Mouse (Mus musculus) stomach, postnatal 0 days (tissue): Measurements from ENCODE around the gene Stard9. TPM values are rescaled to one million over a fixed set of nuclear protein-coding genes. Genes with fewer than 3 reads are reported as not detected.

Experiments used
- ATAC-seq: fragments of 200-750 bp; cut with Nextera tagmentation; 2 replicates; pipeline ENCODE4 v1.8.0; 2017; ENCODE audit not compliant: low FRiP score, low TSS enrichment
- DNase-seq: peaks from one replicate; pipeline ENCODE4 v3.0.0-alpha.2; 2016; ENCODE audit warnings: low spot score
- H3K27ac ChIP-seq: fragments of 300-500 bp; sonication (generic); replicated peaks from 2 replicates; pipeline ENCODE4 v1.5.1; 2014; ENCODE audit warnings: mild to moderate bottlenecking, control low read depth
- H3K27me3 ChIP-seq: fragments of 300-500 bp; sonication (generic); 2 replicates; pipeline ENCODE4 v1.6.1; 2014; ENCODE audit warnings: low read length; ENCODE audit not compliant: control insufficient read depth, insufficient read depth
- H3K36me3 ChIP-seq: fragments of 300-500 bp; sonication (generic); 2 replicates; pipeline ENCODE4 v1.6.1; 2014; ENCODE audit warnings: low read length, mixed read lengths; ENCODE audit not compliant: control insufficient read depth, insufficient read depth
- H3K4me1 ChIP-seq: fragments of 300-500 bp; sonication (generic); replicated peaks from 2 replicates; pipeline ENCODE4 v1.6.1; 2014; ENCODE audit warnings: antibody characterized with exemption; ENCODE audit not compliant: control insufficient read depth, insufficient read depth
- H3K4me2 ChIP-seq: fragments of 300-500 bp; sonication (generic); replicated peaks from 2 replicates; pipeline ENCODE4 v1.6.1; 2014; ENCODE audit warnings: low read depth, mild to moderate bottlenecking, control low read depth, moderate library complexity
- H3K4me3 ChIP-seq: fragments of 300-500 bp; sonication (generic); 2 replicates; pipeline ENCODE4 v1.5.1; 2014; ENCODE audit warnings: low read depth, low read length, control low read depth
- H3K9ac ChIP-seq: fragments of 300-500 bp; sonication (generic); 2 replicates; pipeline ENCODE4 v1.6.1; 2014; ENCODE audit warnings: mild to moderate bottlenecking, low read length, control low read depth, mixed read lengths
- H3K9me3 ChIP-seq: fragments of 300-500 bp; sonication (generic); 2 replicates; pipeline ENCODE4 v1.6.1; 2016; ENCODE audit warnings: low read length; ENCODE audit not compliant: control insufficient read depth
- CTCF ChIP-seq: IDR thresholded peaks from 2 replicates; pipeline ENCODE4 v1.5.1; 2016; ENCODE audit warnings: antibody characterized with exemption, low read depth, mild to moderate bottlenecking, moderate library complexity
- EP300 ChIP-seq: optimal IDR thresholded peaks from 2 replicates; pipeline ENCODE3; 2016; ENCODE audit warnings: antibody characterized with exemption
- WGBS: fragments of 180-500 bp; shearing (Covaris S2); extraction: QIAGEN DNeasy Blood & Tissue Kit; methylation state at CpG from one replicate; pipeline ENCODE4 v1.1.7; 2014; 5-methylcytosine and 5-hydroxymethylcytosine counted together
- polyA plus RNA-seq: library from polyadenylated mRNA; unstranded; fragments of >200 nt; fragmentation: Nextera tagmentation; extraction: Ambion mirVana; gene quantifications from 2 replicates; pipeline ENCODE4 v1.2.1, GENCODE M21; 2015

Stard9 gene
- polyA plus RNA-seq, 1 experiment from 2014 or later = 2.1 TPM

- no peaks in the 10 kb centered on the region for H3K9me3 ChIP-seq
- DNase-seq (no peak), ATAC-seq (no peak)
- H3K27me3 ChIP-seq = no peaks in the 10 kb centered on the region
- H3K4me2 ChIP-seq = no peak overlapping the region
- no peak overlapping the region for H3K27ac ChIP-seq
- no peak for TF ChIP-seq CTCF
- no peak for TF ChIP-seq EP300
- H3K4me1 ChIP-seq = no peaks in the 10 kb centered on the region
- no peak overlapping the region for H3K4me3 ChIP-seq
- no peaks in the 10 kb centered on the region for H3K36me3 ChIP-seq
- no peak overlapping the region for H3K9ac ChIP-seq
- 44% methylated on average over 4 of the region's 4 CpGs for WGBS
Observed at GRCm38 (mm10) chr2:120646777-120647176, 17.9 kb downstream of the Stard9 start.

GRCm38 (mm10) chr2:120652256-120652924, 23.5 kb downstream of the Stard9 start:
- no peak overlapping the region for H3K9ac ChIP-seq
- no peaks in the 10 kb centered on the region for H3K27me3 ChIP-seq
- DNase-seq = no peak
- H3K27ac ChIP-seq = peak overlapping the region; percentile 70
- 59% methylated on average over 7 of the region's 7 CpGs for WGBS
- TF ChIP-seq CTCF (no peak), EP300 (no peak)
- no peaks in the 10 kb centered on the region for H3K9me3 ChIP-seq
- H3K36me3 ChIP-seq = no peaks in the 10 kb centered on the region
- no peak; the same call in 1 of the 2 replicates for ATAC-seq
- H3K4me2 ChIP-seq = no peak overlapping the region; the same call in 1 of the 2 replicates
- H3K4me1 ChIP-seq = no peaks in the 10 kb centered on the region
- H3K4me3 ChIP-seq = no peak overlapping the region

DNA sequence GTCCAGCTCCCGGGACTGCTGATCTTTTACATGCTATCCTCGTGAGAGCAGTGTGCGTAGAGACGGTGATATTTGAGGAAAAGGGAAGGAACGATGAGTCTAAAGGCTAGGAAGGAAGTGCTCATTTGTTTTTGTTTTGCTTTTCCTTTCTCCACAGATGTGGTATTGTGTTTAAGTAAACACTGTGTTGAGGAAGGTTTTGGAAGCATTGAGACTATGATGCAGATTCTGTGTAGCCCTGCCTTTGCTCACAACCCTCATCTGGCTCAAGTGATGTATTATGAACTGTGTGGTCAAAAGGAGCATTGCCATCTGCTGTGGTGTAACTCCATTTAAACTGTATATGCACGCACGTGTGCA, 24.0 kb downstream of the Stard9 start:
- H3K4me1 ChIP-seq = no peaks in the 10 kb centered on the region
- H3K4me3 ChIP-seq = no peak overlapping the region
- DNase-seq (no peak), ATAC-seq (no peak; the same call in 1 of the 2 replicates)
- no peak overlapping the region; the same call in 1 of the 2 replicates for H3K4me2 ChIP-seq
- H3K27me3 ChIP-seq = no peaks in the 10 kb centered on the region
- TF ChIP-seq EP300 (no peak), CTCF (no peak)
- WGBS = 64% methylated on average over 7 of the region's 7 CpGs
- H3K9me3 ChIP-seq = no peaks in the 10 kb centered on the region
- H3K27ac ChIP-seq = peak overlapping the region; percentile 70
- no peak overlapping the region for H3K9ac ChIP-seq
- H3K36me3 ChIP-seq = no peaks in the 10 kb centered on the region

DNA sequence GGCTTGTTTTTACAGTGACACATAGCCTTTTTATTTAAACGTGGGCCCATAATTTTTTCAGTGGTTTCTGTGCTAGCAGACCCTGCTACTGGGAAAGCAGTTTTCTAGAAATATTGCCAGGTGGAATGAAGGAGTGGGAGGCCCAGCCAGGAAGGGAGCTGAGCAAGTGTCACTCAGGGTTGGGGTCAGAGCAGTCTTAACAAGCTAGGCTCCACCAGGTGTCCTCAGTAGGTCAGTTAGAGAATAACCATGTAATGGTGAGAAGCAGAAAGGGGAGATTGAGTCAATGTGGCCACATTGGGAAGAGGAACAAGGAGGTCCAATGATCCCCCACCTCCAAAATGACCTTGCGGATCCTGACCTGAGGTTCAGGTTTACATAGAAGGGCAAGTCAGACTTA, 25.8 kb downstream of the Stard9 start:
- DNase-seq = no peak
- Histone ChIP-seq H3K36me3 (no peaks in the 10 kb centered on the region), H3K27me3 (no peaks in the 10 kb centered on the region), H3K9ac (no peak overlapping the region), H3K9me3 (no peaks in the 10 kb centered on the region), H3K4me3 (no peak overlapping the region), H3K27ac (no peak overlapping the region), H3K4me2 (no peak overlapping the region), H3K4me1 (no peaks in the 10 kb centered on the region)
- TF ChIP-seq EP300 (no peak), CTCF (peak; percentile 33)
- no peak for ATAC-seq
- 76% methylated on average over 2 of the region's 2 CpGs for WGBS

DNA sequence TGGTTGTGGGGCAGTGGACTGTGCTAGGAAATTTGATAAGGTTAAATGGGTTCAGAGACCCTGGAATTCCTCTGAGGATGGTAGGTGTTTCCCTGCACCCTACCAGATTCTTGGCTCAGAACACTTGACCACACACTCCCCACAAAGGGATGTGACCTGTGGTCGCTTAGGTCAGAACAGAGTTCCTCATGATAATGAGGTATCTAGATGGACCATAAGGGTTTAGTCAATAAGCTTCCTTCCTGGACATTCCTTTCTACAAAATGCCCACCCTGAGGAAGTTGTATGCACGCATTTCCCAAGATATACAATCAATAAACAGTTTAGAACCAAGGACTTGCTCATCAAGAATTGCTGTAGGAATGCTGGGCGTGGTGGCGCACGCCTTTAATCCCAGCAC, 27.0 kb downstream of the Stard9 start:
- no peaks in the 10 kb centered on the region for H3K9me3 ChIP-seq
- H3K9ac ChIP-seq = no peak overlapping the region
- ATAC-seq = no peak
- H3K36me3 ChIP-seq = no peaks in the 10 kb centered on the region
- H3K27ac ChIP-seq = no peak overlapping the region
- no peak overlapping the region for H3K4me3 ChIP-seq
- H3K4me2 ChIP-seq = no peak overlapping the region
- DNase-seq = no peak
- no peaks in the 10 kb centered on the region for H3K27me3 ChIP-seq
- TF ChIP-seq CTCF = no peak
- no peak for TF ChIP-seq EP300
- no peaks in the 10 kb centered on the region for H3K4me1 ChIP-seq
- 89% methylated on average over 5 of the region's 5 CpGs for WGBS

DNA sequence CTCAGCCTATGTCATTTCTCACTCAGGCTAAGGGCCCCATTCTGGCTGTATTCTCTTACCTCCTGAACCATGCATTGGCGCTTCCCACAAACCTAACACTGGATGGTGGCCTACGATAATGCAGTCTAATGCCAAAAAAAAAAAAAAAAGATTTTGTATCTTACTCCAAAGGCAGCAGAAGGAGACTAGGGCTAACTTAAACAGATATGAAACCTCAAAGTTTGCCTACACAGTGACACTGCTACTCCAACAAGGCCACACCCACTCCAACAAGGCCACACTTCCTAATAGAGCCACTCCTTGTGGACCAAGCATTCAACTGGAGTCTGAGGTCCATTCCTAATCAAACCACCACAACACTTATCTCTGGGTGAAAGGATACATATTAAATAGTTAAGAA, 27.8 kb downstream of the Stard9 start:
- no peaks in the 10 kb centered on the region for H3K36me3 ChIP-seq
- DNase-seq = peak; percentile 30
- no peak for TF ChIP-seq EP300
- no peak for TF ChIP-seq CTCF
- no peak overlapping the region for H3K9ac ChIP-seq
- H3K4me1 ChIP-seq = no peaks in the 10 kb centered on the region
- H3K27me3 ChIP-seq = no peaks in the 10 kb centered on the region
- ATAC-seq = peak; percentile 91
- no peaks in the 10 kb centered on the region for H3K9me3 ChIP-seq
- H3K4me2 ChIP-seq = no peak overlapping the region
- H3K4me3 ChIP-seq = no peak overlapping the region
- H3K27ac ChIP-seq = no peak overlapping the region
- WGBS = 75% methylated on average over 2 of the region's 2 CpGs
